Mouse (Mus musculus) small intestine, adult 2 months (tissue): Measurements from ENCODE around the gene Dnah10.

Experiments used
- CTCF ChIP-seq: fragments of 200-500 bp; IDR thresholded peaks from 2 replicates; pipeline ENCODE4 v1.5.1; 2012; ENCODE audit warnings: low read depth, mild to moderate bottlenecking, control low read depth, inconsistent platforms, low read length, moderate library complexity, mixed read lengths; ENCODE audit not compliant: insufficient replicate concordance, insufficient read length; ENCODE audit errors: extremely low read depth
- POLR2A ChIP-seq: fragments of 200-500 bp; IDR thresholded peaks from 2 replicates; pipeline ENCODE4 v1.6.1; 2012; ENCODE audit warnings: low read depth, mild to moderate bottlenecking, control low read depth, inconsistent platforms, low read length, moderate library complexity

GRCm38 (mm10) chr5:124872033-124872432 is 147.1 kb downstream of the Dnah10 start:
- TF ChIP-seq CTCF (no peak), POLR2A (no peak)
